Mouse (Mus musculus) bone marrow macrophage, adult 2 months (primary cell): ENCODE data around the gene Gsap.

Experiments
- CTCF ChIP-seq: IDR thresholded peaks from 2 replicates; pipeline ENCODE4 v1.5.1; 2012; ENCODE audit warnings: low read depth, mild to moderate bottlenecking, low read length, moderate library complexity
- POLR2A ChIP-seq: IDR thresholded peaks from 2 replicates; pipeline ENCODE4 v1.6.1; 2012; ENCODE audit warnings: mild to moderate bottlenecking, low read depth, low read length, borderline replicate concordance

DNA sequence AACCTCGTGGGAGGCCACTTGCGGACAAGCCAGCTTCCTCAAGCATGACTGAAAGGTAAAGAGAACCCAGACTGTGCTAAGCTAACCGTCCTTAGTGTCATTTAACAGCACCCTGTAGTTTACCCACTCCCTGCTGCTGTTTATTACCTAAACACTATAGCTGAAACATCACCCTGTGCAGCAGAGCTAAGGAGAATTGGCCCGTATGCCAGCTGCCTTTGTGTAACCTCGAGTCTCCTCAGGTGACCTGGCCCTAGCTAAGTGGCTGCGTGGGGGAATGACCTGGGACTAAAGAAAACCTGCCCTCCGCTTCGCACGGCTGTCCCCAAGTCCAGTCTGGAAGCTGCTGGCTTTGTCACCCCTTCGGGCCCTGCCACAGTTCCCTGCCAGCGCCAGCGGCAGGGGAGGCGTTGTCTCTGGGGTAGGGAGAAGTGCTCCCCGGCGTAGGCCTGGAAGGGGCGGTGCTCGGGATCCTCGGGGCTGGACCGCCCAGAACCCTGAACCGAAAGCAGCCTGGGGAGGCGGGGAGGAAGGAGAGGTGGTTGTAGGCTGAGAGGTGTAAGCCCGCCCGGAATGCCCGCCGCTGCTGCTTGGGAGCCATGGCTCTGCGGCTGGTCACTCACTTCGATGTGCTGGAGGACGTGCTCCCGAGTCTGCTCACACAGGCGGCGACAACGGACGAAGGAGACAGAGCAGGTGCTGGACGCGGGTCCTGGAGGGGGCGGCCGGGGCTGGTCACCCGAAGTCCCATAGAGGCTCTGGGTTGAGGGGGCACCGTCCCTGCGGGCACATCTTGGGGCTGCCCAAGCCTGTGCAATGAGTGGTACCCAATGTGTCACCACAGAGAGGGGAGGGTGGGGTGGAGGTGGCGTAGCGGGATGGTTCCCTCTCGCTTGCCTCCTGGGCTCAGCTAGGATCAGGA, at the start of gene Gsap:
- TF ChIP-seq POLR2A (0 out of 2 replicates have a peak, but pooled peaks have one; percentile 69), CTCF (no peak)
